Mouse (Mus musculus): Measurements from ENCODE around the gene Evl. TPM values are rescaled to one million over a fixed set of nuclear protein-coding genes. Genes with fewer than 3 reads are reported as not detected.

Gene Evl
- total RNA-seq, 2 experiments from 2014 or later = 140 to 145 TPM

GRCm38 (mm10) chr12:108651053-108651660 lies 96.6 kb downstream of the Evl start:
- peak; percentile 59 for DNase-seq

DNA sequence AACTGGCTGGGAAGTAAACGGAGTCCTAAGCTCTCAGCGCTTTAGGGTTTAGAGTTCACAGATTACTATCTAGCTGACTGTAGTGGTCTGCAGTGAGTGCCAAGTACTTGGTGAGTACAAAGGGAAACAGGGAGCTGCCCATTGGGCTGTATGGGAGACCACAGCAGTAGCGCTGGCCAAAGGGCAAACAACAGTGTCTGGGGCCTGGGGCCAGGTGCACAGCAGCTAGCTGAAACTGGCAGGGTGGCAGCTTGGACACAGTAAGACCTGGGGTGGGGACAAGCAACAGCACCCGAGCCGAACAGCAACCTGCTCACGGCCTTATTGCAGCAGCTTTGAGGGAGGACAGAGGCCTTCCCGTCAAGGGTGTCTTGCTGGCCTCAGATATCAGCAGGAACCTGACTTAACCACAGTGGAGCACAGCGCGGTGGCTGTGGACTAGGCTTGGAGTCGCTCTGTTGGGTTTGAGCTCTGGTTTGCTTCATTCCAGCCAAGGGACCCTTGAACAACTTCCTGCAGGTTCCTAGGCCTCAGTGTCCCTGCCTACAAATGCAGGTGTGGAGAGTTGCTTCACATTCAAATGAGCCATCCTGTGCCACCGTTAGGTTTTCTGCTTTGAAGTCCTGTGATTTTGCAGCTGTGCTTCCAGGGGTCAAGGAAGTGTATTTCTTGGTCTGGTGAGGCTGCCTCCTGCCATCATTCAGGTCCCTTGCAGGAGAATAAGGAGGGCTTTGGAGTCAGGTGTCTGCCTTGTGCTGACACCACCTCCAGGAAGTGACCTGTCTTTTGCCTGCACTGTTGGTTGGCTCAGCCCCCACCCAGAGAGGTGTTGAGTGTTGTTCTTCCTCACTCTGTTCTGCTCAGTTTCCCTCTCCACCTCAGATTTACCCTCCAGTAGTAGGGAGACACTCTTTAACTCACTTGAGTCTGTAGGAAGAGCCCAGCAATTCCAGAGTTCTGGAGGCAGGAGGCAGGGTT lies 99.1 kb downstream of the Evl start:
- DNase-seq = no peak

DNA sequence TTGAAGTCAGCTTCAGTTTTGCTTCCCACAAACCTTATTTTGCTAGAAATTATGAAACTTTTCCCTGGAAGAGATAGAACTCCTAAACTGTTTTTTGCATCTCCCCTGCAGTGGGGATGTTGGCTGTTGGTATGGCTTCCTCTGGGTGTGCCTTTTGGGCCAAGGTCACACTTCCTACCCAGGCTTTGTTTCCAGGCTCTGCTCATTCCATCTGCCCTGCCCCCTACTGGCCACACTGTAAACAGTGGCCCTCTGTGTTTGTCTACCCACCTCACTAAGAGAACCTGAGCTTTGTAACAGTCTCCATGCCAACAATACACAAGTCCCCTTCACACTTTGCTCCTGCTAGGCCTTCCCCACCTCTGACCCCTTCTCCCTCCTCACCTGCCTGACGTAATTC lies 102.8 kb downstream of the Evl start:
- DNase-seq = peak; percentile 72

DNA sequence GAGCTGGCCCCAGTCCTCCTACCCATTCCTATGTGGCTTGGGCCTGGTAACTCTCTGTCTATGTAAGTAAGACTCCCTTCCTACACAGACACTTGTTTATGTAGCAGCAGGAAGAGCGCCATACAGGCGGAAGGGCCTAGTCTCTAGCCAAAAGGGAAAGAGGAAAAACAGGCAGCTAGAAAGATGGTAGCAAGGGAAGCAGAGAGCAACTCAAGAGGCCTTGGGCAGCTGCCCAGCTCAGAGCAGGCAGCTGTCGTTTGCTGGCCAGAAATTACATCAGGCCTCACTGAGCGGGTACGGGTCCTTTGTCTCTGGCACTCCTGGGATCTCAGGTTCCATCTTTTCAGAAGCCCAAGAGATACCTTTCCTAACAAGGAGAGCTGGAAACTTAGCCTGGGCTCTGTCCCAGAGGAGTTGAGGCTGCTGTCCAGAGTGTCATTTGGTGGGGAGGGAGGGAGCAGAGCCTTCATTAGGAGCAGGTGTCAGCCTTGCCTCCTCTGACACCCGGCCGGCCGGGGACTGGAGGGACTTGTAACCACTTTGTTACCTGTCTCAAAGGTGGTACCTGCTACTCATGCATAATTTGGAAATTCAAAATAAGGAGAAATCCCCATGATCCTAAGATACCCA lies 114.2 kb downstream of the Evl start:
- peak; percentile 48 for DNase-seq

DNA sequence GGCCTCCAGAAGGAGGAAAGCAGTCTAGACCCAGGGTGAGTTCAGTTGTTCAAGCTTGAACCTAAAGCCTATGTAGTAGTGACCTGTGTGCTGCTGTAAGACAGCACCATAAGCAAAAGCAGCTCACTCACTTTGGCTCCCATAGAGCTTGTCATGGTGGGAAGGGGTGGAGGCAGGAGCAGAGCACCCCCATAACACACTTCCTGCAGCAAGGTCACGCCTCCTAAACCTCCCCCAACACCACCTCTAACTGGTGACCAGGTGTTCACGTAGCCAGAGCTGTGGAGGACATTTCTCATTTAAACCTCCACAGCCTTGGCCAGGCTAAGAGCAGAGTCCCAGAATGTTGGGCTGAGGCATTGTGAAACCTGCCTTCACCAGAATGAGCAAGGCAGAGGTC lies 117.0 kb downstream of the Evl start:
- no peak for DNase-seq

- DNase-seq = no peak
Observed at GRCm38 (mm10) chr12:108672908-108673307, 118.4 kb downstream of the Evl start.

GRCm38 (mm10) chr12:108673546-108673945 lies 119.0 kb downstream of the Evl start:
- no peak for DNase-seq

DNA sequence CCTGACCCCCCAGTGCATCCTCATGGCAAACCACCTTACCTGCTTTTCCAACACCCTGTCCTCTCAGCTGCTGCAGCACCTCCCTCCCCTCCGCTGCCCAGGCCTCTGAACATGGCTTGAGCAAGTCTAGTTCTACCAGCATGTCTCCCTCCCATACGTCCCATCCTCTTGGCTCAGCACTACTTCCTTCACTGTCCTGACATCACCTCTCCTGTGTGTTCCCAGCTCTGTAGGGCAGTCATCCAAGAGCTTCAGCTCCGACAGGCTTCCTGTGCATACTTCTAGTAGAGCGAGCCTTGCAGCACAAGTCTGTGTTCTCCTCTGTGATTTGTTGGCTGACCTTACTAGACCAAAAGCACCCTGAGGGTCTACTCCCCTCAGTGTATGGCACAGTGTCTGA lies 120.0 kb downstream of the Evl start:
- DNase-seq = peak; percentile 72

DNA sequence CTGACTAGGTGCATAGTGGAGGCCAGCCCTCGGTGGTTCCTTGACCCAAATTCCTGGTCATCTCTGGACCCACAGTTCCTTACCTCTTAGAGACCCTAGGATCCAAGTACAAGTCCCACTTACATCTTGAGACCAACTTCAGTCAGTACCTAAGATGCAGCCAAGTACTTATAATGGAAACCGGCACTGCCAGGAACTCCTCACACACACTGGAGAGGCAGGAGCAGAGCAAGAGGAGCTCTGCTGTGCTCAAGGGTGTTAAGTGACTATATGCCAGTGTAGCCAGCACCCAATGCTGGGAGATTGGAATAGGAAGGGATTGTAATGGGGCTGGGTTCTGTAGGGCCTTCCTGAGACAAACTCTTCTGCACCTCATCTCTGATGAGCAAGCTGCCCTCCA lies 120.4 kb downstream of the Evl start:
- DNase-seq = no peak

DNA sequence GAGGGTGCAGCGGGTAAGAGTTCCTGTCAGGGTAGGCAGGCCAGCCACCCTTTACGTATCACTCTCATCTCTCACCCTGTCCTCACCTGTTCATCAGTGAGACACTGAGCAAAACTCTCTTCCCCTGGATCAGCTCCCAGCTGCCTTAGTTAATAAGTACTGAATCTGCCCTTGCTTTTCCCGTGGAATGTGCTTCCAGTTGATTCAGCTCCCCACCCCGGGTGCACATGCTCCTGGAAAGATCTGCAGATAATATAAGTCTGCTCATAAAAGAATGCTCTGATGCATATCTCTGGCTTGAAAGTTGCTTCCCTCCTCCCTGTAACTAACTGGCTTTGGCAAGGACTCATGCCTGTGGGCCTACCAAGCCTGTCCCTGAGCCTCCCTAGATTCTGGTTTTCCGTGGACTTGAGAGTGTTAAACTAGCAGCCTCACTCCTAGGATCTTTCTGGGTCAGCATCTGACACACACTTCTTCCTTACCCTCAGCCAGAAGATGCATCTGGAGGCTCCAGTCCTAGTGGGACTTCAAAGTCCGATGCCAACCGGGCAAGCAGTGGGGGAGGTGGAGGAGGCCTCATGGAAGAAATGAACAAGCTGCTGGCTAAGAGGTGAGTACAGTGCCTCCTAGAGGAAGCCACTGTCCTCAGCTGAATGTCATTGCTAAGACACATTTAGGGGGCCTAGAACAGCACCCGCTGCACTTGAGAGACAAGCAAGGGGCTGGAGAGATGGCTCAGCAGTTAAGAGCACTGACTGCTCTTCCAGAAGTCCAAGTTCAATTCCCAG lies 121.3 kb downstream of the Evl start:
- DNase-seq = no peak

- no peak for DNase-seq
Observed at GRCm38 (mm10) chr12:108677116-108677515, 122.6 kb downstream of the Evl start.

- DNase-seq = no peak
Observed at GRCm38 (mm10) chr12:108678366-108678765, 123.8 kb downstream of the Evl start.

DNA sequence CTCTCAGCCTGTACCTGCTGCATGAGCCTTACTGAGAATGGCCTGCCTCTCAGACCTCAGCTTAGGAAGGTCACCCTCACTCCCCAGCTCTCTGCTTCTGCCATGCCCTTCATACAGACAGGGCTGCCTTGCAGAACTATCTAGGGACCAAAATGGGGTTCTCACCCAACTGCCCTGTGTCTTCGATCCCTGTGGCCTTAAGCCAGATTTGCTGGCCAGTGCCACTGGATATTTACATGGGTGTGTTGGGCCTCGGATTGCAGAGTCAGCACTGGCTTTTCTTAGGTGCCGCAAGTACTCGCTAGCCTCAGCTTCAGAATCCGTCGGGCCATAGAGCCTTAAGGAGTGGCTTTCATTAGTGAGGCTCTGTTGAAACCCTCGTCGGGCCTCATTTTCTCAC lies 126.3 kb downstream of the Evl start:
- no peak for DNase-seq

GRCm38 (mm10) chr12:108682240-108683023 lies 127.9 kb downstream of the Evl start:
- no peak for DNase-seq

DNA sequence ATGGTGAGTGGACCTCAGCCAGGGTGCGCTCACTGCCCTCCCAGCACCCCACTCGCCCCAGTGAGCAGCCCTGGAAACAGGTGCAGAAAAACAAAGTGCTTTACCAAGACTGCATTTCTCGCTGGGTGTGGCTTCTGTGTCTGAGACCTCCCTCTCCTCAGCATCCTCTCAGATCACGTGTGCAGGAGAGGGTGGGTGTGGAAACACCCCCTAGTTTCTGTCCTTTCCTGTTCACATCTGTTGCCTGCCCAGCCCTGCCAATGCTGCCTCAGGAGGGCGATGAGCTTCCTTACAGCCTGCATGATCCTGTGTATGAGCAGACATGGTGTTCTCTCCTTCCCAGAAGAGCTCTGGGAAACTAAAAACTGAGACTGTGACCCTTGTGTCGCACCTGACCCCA lies 131.9 kb downstream of the Evl start:
- no peak for DNase-seq

DNA sequence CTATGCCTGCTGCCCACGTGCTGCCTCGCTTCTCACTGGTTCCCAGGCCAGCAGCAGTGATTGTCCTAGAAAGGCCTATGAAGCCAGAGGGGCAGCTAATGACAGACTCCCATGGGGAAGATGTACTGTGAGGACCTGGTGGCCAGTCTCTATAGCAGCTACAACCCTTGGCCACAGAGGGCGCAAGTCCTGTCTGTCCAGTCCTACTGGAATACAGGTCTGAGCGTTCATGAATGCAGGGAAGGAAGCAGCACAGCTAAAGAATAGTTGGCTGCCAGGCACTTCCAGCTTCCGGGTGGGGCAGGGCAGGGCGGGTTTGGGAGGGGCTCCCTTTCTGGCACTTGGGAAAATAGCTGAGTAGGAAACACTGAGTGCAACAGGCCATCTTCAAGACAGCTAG lies 132.4 kb downstream of the Evl start:
- DNase-seq = peak; percentile 33

- peak; percentile 72 for DNase-seq
Observed at GRCm38 (mm10) chr12:108689167-108689566, 134.6 kb downstream of the Evl start.

DNA sequence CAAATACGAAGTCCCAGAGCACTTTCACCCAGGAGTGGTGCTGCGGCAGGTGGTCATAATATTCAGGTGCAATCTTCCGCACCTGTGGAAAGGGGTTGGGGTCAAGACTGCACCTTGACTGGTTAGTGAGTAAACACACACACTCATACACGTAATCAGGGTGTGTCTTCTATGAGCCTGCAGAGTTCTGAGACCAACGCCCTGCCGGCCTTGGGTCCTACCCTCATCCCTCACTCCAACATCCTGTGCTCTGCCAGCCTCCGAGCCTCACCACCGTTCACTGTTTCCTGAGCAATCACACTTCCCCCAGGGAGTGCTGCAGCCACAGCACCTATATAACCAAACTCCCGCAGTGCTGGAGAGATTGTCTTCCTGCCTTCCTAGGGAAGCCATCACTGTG lies 136.0 kb downstream of the Evl start:
- DNase-seq = no peak

GRCm38 (mm10) chr12:108693592-108693991 lies 139.1 kb downstream of the Evl start:
- no peak for DNase-seq

- DNase-seq = no peak
Observed at GRCm38 (mm10) chr12:108694223-108694622, 139.7 kb downstream of the Evl start.

DNA sequence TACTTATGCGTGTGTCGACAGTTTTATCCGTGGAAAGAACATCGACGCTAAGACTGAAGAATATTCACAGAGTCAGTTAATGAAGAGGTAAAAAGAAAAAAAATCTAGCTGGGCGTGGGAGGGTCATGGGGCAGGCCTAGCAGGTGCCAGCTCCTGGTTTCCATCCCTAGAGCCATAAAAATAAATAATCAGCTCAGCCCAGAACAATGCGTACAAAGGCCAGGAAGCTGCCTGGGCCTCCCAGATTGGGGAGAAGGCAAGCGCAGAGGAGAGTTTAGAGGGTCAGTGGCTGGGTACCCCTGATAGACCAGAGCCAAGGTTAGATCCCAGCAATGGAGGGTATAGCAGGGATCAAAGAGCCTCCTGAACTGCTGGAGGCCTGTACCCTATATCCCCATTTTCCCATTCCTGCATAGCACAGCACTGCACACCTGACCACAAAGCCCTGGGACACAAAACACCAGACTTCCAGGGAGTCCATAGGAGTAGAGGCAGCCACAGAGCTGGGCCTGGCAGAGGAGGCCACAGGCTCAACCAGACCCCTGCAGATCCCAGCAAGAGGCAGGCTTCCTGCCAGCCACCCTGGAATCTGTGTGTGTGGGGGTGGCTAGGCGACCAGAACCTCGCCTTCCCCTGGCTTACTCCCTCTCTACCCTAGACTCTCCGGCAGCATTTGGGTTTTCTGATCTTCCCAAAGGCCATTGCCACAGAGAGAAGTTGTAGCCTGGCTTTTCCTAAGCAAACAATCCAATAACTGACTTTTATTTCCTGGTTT lies 144.4 kb downstream of the Evl start:
- no peak for DNase-seq

Data from heart, postnatal 4 days (tissue).